Mouse (Mus musculus): ENCODE results near the gene Gm10065.

Gene Gm10065

DNA sequence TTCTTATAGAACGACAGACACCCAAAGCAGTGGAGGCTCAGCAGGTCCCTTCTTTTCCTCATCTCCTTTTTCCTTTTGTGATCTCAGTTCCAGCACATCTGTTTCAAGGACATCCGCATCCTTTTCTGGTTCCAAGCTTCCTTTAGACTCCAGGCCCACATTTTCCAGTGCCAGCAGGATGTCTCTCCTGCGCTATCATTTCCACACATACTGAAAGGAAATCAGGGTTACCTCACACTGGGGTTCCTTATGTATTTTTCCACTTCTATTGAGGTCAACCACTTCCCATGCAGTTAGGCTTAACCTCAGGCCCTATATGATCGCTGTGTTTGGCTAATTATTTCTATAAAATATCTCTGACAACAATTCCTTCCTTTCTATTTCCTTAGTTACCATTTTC, 43.8 kb downstream of the Gm10065 start:
- in situ Hi-C loops (cut with MboI; ENCODE audit: low sequenced_read_pairs), result no loop called here

Measured in CH12F3 (cell line).